Mouse (Mus musculus) frontal cortex, postnatal 14 days (tissue): ENCODE data around the gene Vamp2.
A peak's percentile ranks its signal among the peaks of the same experiment; 100 is the strongest.

ENCODE experiments used
- DNase-seq, 2 experiments: peaks; one replicate each; pipeline ENCODE4 v3.0.0; 2022; ENCODE audit warnings: low spot score in 2 of 2

The Vamp2 gene

GRCm38 (mm10) chr11:69133566-69133922 lies 45.3 kb downstream of the Vamp2 start:
- DNase-seq, result no peak

GRCm38 (mm10) chr11:69133923-69134621 lies 45.8 kb downstream of the Vamp2 start:
- peak; percentile 73 to 80 for DNase-seq

GRCm38 (mm10) chr11:69134622-69134968 lies 46.3 kb downstream of the Vamp2 start:
- DNase-seq, result no peak

- DNase-seq, result no peak
These were observed 47.1 kb downstream of the Vamp2 start for GRCm38 (mm10) chr11:69135361-69135760.
